Mouse (Mus musculus) heart, adult 11 months (tissue): ENCODE measurements around the gene Oxsr1.
A peak's percentile ranks its signal among the peaks of the same experiment; 100 is the strongest.

ENCODE experiments used
- DNase-seq: peaks from one replicate; pipeline ENCODE4 v3.0.0; 2022

The Oxsr1 gene

DNA sequence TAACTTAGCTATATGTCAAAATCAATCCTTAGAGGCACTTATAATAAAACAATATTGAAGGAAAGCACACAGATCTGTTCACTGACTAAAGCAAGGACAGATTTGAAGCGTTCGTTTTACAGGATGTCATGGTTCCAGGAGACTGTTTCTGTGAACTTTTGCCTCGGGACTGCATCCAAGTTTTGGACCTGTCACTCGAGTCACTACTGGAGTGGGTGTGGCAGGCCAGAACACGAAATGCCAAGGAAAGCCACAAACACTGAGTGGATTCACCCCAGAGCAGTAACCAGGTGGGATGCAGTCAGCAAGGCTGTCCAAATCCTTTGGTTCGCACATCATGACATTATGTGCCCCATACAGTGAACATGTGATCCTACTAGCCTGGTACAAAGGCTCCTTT is 107.6 kb downstream of the Oxsr1 start:
- peak; percentile 78 for DNase-seq

DNA sequence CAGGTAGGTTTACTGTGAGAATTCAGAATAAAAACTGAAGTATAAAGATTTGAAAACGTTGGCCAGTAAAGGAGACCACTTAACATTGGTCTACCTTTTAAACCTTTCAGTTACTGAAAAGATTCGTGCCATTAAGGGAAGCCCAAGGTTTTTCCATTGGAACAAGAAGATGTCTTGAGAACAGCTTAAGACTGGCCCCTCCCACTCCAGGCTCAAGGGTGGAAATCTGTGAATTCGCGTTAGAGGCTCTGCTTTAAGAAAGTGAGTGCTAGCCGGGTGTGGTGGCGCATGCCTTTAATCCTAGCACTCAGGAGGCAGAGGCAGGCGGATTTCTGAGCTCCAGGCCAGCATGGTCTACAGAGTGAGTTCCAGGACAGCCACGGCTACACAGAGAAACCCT is 109.2 kb downstream of the Oxsr1 start:
- DNase-seq: peak; percentile 54

DNA sequence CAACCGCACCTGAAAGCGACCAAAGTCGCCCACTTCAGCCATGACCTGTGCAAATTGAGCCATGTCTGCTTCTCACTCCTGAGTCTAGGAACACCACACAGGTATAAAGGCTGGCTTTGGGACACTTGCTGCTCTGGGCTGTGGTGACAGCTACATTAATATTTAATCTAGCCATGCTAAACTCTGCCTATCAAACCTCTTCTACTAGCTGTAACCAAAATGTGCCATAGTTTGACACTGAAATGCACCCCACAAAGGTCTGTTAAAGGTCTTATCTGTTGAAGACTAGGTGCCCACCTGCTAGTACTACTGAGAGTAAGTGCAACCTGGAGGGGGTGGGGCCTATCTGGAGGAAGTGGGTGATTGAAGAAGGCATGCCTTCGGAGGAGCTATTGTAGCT is 113.2 kb downstream of the Oxsr1 start, which contains the start of gene Slc22a13:
Slc22a13 (minus strand) TSS at position 101 of the 400 bp plus-strand sequence.
- no peak for DNase-seq

DNA sequence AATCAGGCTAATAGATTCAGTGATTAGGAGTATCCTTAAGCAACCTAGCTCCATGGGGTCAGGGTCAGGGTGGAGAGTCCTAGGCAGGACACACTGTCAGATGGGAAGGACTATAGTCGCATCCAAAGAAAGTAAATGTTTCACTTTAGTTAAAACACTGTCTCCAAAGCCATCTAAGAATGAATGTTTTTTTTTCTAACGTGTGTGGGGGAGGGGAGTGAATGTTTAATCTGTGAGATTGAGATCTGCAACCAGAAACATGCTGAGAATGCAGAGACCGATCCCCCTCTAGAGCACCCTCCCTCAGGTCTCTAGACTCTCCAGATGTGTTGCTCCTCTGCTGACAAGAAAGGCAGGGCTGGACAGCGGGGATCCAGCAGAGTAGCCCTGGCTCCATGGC is 115.1 kb downstream of the Oxsr1 start:
- DNase-seq: peak; percentile 30

DNA sequence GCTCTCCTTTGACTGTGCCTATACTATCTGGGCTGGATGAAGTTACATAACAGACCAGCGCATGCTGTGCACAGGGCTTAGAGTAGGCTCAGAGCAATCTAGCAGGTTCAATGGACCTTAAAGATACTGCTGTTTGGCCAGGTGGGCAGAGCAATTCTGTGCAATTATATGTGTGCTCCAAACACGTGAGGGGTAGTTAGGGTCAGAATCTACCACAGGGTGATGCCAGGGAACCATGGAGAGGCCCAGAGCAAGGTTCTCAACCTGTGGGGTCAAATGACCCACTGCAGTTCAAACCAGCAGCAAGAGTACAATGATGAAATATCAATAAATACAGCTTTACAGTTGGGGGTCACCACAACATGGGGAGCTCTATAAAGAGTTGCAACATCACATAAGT is 115.6 kb downstream of the Oxsr1 start:
- DNase-seq: no peak

DNA sequence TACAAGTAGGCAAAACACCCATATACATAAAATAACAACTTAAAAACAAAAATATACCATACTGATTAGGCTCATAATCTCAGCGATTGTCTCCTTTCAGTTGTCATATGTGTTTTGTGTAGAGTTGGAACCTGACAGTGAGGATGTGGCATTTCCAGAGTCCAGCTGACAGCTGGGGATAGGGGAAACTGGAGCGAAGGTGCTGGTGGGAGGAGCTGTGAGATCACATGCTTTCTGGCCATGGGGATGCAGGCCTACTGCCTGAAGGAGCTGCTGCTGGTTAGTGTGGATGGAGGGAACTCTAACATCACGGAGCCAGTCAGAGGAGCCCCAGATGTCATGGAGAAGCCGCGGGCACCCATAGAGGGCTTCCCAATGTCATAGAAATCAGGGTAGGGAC is 116.5 kb downstream of the Oxsr1 start:
- DNase-seq: peak; percentile 82

DNA sequence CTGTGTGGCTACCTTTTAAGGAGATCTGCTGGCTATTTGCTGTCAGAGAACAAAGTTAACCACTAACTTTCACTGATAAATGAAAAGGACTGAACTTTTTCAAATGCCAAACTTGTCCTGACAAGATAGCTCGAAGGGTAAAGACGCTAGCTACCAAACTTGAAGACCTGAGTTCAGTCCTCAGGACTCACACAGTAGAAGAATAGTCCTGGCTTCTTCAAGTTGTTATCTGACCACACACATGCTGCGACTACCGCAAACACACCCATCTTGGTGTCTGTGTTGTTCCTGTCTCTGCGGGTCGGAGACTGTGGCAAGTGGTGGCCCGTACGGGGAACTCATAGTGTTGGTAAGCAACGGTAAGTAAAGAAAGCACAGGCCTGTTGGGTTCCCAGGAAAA is 118.6 kb downstream of the Oxsr1 start:
- no peak for DNase-seq

DNA sequence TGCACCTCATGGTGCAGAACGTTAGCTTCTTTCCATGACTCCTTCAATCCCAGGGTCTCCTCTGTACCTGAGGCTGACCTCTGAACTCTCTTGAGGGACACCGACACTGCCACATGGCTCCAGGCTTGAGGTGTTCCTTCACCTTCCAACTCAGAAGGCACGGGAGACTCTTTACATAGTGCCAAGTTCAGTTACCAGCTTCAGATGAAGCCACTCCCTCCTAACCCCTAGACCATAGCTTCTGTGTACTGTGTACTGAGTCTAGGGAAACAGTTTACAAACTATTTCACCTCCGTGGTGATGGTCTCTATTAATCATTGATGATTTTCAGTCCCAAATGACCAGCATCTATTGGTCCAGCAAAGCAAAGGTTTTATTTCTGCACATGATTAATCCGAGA is 120.6 kb downstream of the Oxsr1 start:
- DNase-seq: no peak

DNA sequence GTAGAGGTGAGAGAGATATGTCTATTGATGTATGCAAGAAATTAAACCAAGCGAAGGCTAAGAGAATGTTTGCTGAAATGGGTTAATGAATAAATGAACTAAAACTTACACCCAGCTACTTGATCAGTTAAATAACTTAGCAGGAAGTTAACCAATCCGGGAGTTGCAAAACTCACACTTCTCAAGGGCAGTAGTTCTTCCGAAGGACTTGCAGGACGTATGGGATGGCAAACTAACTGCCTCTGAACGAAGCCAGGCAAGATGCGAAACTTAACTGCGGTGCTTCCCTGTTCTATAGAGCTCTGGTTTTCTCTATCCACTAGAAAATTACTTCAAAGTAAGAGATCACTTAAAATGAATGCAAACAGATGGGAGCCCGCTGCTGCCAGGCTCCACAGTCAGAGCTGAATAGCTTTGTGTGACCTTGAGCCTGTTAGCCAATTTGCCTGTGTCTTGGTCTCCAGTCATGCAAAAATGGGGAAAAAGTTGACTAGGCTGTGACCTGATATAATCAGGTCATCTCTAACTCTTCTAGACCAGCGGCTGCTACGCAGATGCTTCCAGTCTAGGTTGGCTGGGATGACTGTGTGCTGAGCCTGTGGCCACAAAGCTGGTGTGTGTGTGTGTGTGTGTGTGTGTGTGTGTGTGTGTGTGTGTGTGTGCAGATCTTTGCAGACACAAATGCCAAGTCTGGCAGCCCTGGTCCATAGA is 122.9 kb downstream of the Oxsr1 start:
- DNase-seq: no peak

DNA sequence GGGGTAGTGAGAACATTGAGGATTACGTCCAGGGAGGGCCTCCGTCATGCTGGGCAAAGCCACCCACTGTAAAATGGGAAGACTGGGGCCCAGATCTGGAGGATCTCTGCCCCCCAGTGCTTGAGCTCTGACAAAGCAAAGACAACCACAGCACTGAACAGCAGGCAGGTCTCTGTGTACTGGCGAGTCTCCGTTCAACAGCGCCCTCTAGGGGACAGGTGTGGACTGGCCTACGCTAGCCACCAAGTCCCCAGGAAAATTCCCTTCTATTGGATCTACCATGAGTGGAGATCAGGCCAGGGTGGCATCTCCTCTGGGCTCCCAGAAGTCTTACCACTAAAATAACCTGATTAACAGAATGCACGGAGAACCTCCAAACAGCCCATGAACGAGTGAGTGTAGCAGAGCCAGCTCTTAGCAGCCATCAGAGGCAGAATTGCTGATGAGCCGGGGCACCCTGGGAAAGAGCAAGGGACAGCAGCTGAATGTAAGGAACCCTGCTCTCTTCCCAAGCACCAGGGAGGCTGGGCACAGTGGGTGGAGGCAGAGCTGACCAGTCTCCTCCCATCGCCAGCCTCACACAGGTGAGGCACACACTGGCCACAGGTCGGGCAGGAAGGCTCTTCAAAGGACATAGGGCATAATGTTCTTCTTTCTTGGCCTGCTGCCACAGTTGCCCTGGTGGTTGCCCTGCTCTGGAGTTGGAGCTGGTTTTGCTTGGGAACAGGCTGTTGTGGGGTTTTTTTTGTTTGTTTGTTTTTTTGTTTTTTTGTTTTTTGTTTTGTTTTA is 129.8 kb downstream of the Oxsr1 start:
- DNase-seq: no peak
